Mouse (Mus musculus) colon, adult 2 months (tissue): ENCODE data around the gene 4930519G04Rik. TPM values are rescaled to one million over a fixed set of nuclear protein-coding genes. Genes with fewer than 3 reads are reported as not detected.

ENCODE experiments used
- polyA plus RNA-seq: library from polyadenylated mRNA; depleted of rRNA; stranded (reverse); fragments of >200 nt; gene quantifications from 2 replicates; pipeline ENCODE4 v1.2.3, GENCODE M21; 2012; rRNA removed

Gene 4930519G04Rik
- not detected in 2 replicates for polyA plus RNA-seq

GRCm38 (mm10) chr5:114853364-114853763 is at the start of gene 4930519G04Rik:
4930519G04Rik (plus strand) TSS chr5:114853664.

GRCm38 (mm10) chr5:114822796-114823688 is 30.4 kb upstream of the 4930519G04Rik start, which contains the start of gene 1500011B03Rik:
1500011B03Rik (minus strand) TSS chr5:114823468.

GRCm38 (mm10) chr5:114858582-114858981 is 5.1 kb downstream of the 4930519G04Rik start, which contains the start of gene Gm9936:
Gm9936 (minus strand) TSS chr5:114858682.

GRCm38 (mm10) chr5:114896688-114897373 is 43.4 kb downstream of the 4930519G04Rik start, which contains the start of gene Oasl2:
Oasl2 (plus strand) TSS chr5:114896936.

GRCm38 (mm10) chr5:114922998-114923473 is 69.6 kb downstream of the 4930519G04Rik start, which contains the start of gene Oasl1:
Oasl1 (plus strand) TSS chr5:114923240.

Other genes starting within 250 kb of the 4930519G04Rik start
- 3.4 and 3.8 TPM in 2 replicates for gene Trpv4, start 195.2 kb upstream of the 4930519G04Rik start, polyA plus RNA-seq
- 194 TPM in 2 replicates for gene Gltp, start 162.7 kb upstream of the 4930519G04Rik start, polyA plus RNA-seq
- 8.7 and 12.5 TPM in 2 replicates for gene Tchp, start 145.9 kb upstream of the 4930519G04Rik start, polyA plus RNA-seq
- gene Ankrd13a, start 79.0 kb upstream of the 4930519G04Rik start, polyA plus RNA-seq, result 131 and 166 TPM in 2 replicates
- gene Git2, start 78.1 kb upstream of the 4930519G04Rik start, polyA plus RNA-seq, result 29.1 and 35.7 TPM in 2 replicates
- gene 1500011B03Rik, start 30.2 kb upstream of the 4930519G04Rik start, polyA plus RNA-seq, result 16.9 and 29.6 TPM in 2 replicates
- gene Gm9936, start 5.0 kb downstream of the 4930519G04Rik start, polyA plus RNA-seq, result not detected in 2 replicates
- gene Oasl2, start 43.3 kb downstream of the 4930519G04Rik start, polyA plus RNA-seq, result 6.3 and 8.6 TPM in 2 replicates
- gene Oasl1, start 69.6 kb downstream of the 4930519G04Rik start, polyA plus RNA-seq, result 24.7 and 50.4 TPM in 2 replicates
- 19.6 and 21.7 TPM in 2 replicates for gene 2210016L21Rik, start 88.5 kb downstream of the 4930519G04Rik start, polyA plus RNA-seq
- 16.8 and 18.4 TPM in 2 replicates for gene Hnf1a, start 117.4 kb downstream of the 4930519G04Rik start, polyA plus RNA-seq
- 72.4 and 89.9 TPM in 2 replicates for gene Sppl3, start 157.5 kb downstream of the 4930519G04Rik start, polyA plus RNA-seq
- 0.30 TPM in 1 of 2 replicates, not detected in the other for gene Gm10401, start 244.6 kb downstream of the 4930519G04Rik start, polyA plus RNA-seq